Mouse (Mus musculus) intestine, embryonic 16.5 days (tissue): ENCODE results near the gene Ctbs. TPM values are rescaled to one million over a fixed set of nuclear protein-coding genes. Genes with fewer than 3 reads are reported as not detected.

Experiments
- ATAC-seq: fragments of 200-750 bp; cut with Nextera tagmentation; 2 replicates; pipeline ENCODE4 v1.8.0; 2017; ENCODE audit warnings: moderate TSS enrichment, moderate library complexity
- H3K27ac ChIP-seq: fragments of 300-500 bp; sonication (generic); 2 replicates; pipeline ENCODE4 v1.5.1; 2014; ENCODE audit warnings: mild to moderate bottlenecking, low read length
- H3K27me3 ChIP-seq: fragments of 300-500 bp; sonication (generic); replicated peaks from 2 replicates; pipeline ENCODE4 v1.6.1; 2014; ENCODE audit warnings: low read length, control low read depth, mixed read lengths; ENCODE audit not compliant: control insufficient read depth, insufficient read depth
- H3K36me3 ChIP-seq: fragments of 300-500 bp; sonication (generic); 2 replicates; pipeline ENCODE4 v1.6.1; 2014; ENCODE audit warnings: low read length, control low read depth; ENCODE audit not compliant: control insufficient read depth, insufficient read depth
- H3K4me1 ChIP-seq: fragments of 300-500 bp; sonication (generic); 2 replicates; pipeline ENCODE4 v1.6.1; 2014; ENCODE audit warnings: low read length, control low read depth, mixed read lengths; ENCODE audit not compliant: control insufficient read depth, insufficient read depth
- H3K4me2 ChIP-seq: fragments of 300-500 bp; sonication (generic); 2 replicates; pipeline ENCODE4 v1.6.1; 2014; ENCODE audit warnings: low read depth, low read length, control low read depth
- H3K4me3 ChIP-seq: fragments of 300-500 bp; sonication (generic); 2 replicates; pipeline ENCODE4 v1.5.1; 2014; ENCODE audit warnings: mild to moderate bottlenecking, low read length
- H3K9ac ChIP-seq: fragments of 300-500 bp; sonication (generic); 2 replicates; pipeline ENCODE4 v1.6.1; 2014; ENCODE audit warnings: low read depth, low read length
- H3K9me3 ChIP-seq: fragments of 300-500 bp; sonication (generic); 2 replicates; pipeline ENCODE4 v1.6.1; 2016; ENCODE audit warnings: low read length, control low read depth; ENCODE audit not compliant: control insufficient read depth
- WGBS: fragments of 180-500 bp; shearing (Covaris S2); extraction: QIAGEN DNeasy Blood & Tissue Kit; methylation state at CpG from one replicate; pipeline ENCODE4 v1.1.7; 2014; 5-methylcytosine and 5-hydroxymethylcytosine counted together
- polyA plus RNA-seq: library from polyadenylated mRNA; unstranded; fragments of >200 nt; fragmentation: Nextera tagmentation; extraction: Ambion mirVana; gene quantifications from 2 replicates; pipeline ENCODE4 v1.2.1, GENCODE M21; 2015

Gene Ctbs
- polyA plus RNA-seq, 1 experiment from 2014 or later = 11.6 TPM

GRCm38 (mm10) chr3:146450371-146450841 lies 811 bp downstream of the Ctbs start:
- ATAC-seq = peak; percentile 99
- peak overlapping the region; percentile 80 for H3K4me2 ChIP-seq
- H3K36me3 ChIP-seq = 0 out of 2 replicates have a peak, but pooled peaks cover under 1% of the 10 kb centered on the region
- H3K9ac ChIP-seq = peak overlapping the region; percentile 70
- peak overlapping the region; percentile 70 for H3K27ac ChIP-seq
- WGBS = 1% methylated on average over 29 of the region's 29 CpGs
- 0 out of 2 replicates have a peak, but pooled peaks cover 3% of the 10 kb centered on the region for H3K4me1 ChIP-seq
- peak overlapping the region; percentile 57 for H3K4me3 ChIP-seq
- no peaks in the 10 kb centered on the region for H3K27me3 ChIP-seq
- no peaks in the 10 kb centered on the region for H3K9me3 ChIP-seq

DNA sequence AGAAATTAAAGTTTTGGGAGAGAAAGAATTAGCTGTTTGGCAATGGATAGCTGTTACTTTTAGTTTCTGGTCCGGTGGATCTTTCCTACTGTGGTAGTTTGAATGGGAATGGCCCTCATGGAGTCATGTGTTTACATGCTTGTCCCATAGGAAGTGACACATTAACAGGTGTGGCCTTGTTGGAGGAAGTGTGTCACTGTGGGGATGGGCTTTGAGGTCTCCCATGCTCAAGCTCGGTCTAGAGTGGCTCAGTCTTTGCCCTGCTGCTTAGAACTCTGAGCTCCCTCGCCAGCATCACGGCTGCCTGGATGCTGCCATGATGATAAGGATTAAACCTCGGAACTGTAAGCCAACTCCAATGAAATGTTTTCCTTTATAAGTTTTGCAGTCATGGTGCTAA lies 1.8 kb downstream of the Ctbs start:
- H3K4me3 ChIP-seq = no peak overlapping the region
- WGBS = 95% methylated on average over 5 of the region's 5 CpGs
- no peak overlapping the region for H3K9ac ChIP-seq
- H3K36me3 ChIP-seq = 0 out of 2 replicates have a peak, but pooled peaks cover 1% of the 10 kb centered on the region
- 0 out of 2 replicates have a peak, but pooled peaks cover 3% of the 10 kb centered on the region for H3K4me1 ChIP-seq
- H3K27ac ChIP-seq = no peak overlapping the region
- H3K9me3 ChIP-seq = no peaks in the 10 kb centered on the region
- no peak overlapping the region for H3K4me2 ChIP-seq
- no peaks in the 10 kb centered on the region for H3K27me3 ChIP-seq
- no peak for ATAC-seq

- no peak overlapping the region for H3K27ac ChIP-seq
- no peak overlapping the region for H3K4me2 ChIP-seq
- 52% methylated on average over 2 of the region's 2 CpGs for WGBS
- H3K9ac ChIP-seq = no peak overlapping the region
- no peak for ATAC-seq
- no peaks in the 10 kb centered on the region for H3K4me1 ChIP-seq
- H3K4me3 ChIP-seq = no peak overlapping the region
- no peaks in the 10 kb centered on the region for H3K36me3 ChIP-seq
- H3K9me3 ChIP-seq = no peaks in the 10 kb centered on the region
- H3K27me3 ChIP-seq = no peaks in the 10 kb centered on the region
These were observed 13.3 kb downstream of the Ctbs start for GRCm38 (mm10) chr3:146462939-146463338.

GRCm38 (mm10) chr3:146469226-146469625 lies 19.6 kb downstream of the Ctbs start:
- ATAC-seq = no peak
- Histone ChIP-seq H3K27ac (no peak overlapping the region), H3K4me2 (no peak overlapping the region), H3K4me1 (no peaks in the 10 kb centered on the region), H3K9ac (no peak overlapping the region), H3K4me3 (no peak overlapping the region), H3K36me3 (no peaks in the 10 kb centered on the region), H3K9me3 (no peaks in the 10 kb centered on the region), H3K27me3 (no peaks in the 10 kb centered on the region)
- WGBS = 77% methylated on average over 2 of the region's 2 CpGs

DNA sequence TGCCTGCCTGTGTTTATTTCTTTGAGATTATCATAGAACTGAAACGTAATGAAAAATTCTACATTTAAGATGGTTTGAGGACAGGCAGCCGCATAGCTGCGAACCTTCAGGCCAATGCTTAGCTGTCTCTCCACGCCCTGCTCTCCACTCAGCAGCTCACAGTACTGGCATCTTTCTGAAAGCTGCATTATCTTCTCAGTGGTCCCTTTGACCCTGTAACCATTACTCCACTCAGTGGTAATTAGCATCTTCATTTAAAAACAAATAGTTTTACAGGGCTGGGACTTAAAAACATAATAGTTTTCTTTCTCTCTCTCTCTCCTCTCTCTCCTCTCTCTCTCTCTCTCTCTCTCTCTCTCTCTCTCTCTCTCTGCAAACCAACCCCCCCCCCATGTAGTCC lies 23.1 kb downstream of the Ctbs start:
- no peaks in the 10 kb centered on the region for H3K27me3 ChIP-seq
- H3K4me1 ChIP-seq = no peaks in the 10 kb centered on the region
- no peaks in the 10 kb centered on the region for H3K36me3 ChIP-seq
- no peak overlapping the region for H3K9ac ChIP-seq
- H3K9me3 ChIP-seq = no peaks in the 10 kb centered on the region
- no peak for ATAC-seq
- whole genome bisulfite sequencing = 60% methylated on average over 4 of the region's 4 CpGs
- no peak overlapping the region for H3K4me2 ChIP-seq
- no peak overlapping the region for H3K4me3 ChIP-seq
- H3K27ac ChIP-seq = no peak overlapping the region

GRCm38 (mm10) chr3:146473741-146474140 lies 24.1 kb downstream of the Ctbs start:
- no peak overlapping the region for H3K9ac ChIP-seq
- no peak overlapping the region for H3K27ac ChIP-seq
- H3K4me1 ChIP-seq = no peaks in the 10 kb centered on the region
- H3K4me3 ChIP-seq = no peak overlapping the region
- no peaks in the 10 kb centered on the region for H3K36me3 ChIP-seq
- no peaks in the 10 kb centered on the region for H3K27me3 ChIP-seq
- no peak for ATAC-seq
- no peak overlapping the region for H3K4me2 ChIP-seq
- no peaks in the 10 kb centered on the region for H3K9me3 ChIP-seq

GRCm38 (mm10) chr3:146474428-146474827 lies 24.8 kb downstream of the Ctbs start:
- ATAC-seq = no peak
- Histone ChIP-seq H3K9ac (no peak overlapping the region), H3K4me3 (no peak overlapping the region), H3K4me1 (no peaks in the 10 kb centered on the region), H3K27me3 (no peaks in the 10 kb centered on the region), H3K4me2 (no peak overlapping the region), H3K36me3 (no peaks in the 10 kb centered on the region), H3K9me3 (no peaks in the 10 kb centered on the region), H3K27ac (no peak overlapping the region)
- 92% methylated on average over 3 of the region's 3 CpGs for WGBS

DNA sequence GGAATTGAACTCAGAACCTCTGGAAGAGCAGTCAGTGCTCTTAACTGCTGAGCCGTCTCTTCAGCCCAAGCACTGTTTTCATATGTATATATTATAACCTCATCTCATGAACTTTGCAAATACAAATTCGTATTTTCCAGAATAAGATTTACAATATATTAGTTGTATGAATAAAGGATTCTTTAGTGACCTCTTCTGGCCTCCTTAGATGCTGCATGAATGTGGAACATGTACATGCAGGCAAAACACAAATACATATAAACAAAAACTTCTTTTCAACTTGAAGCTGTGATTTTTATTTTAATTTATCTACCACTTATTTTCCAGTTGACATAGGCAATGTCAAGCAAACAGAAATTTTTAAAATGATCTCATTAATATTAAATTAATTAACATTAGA lies 32.4 kb downstream of the Ctbs start:
- Histone ChIP-seq H3K27me3 (no peaks in the 10 kb centered on the region), H3K9me3 (no peaks in the 10 kb centered on the region), H3K27ac (no peak overlapping the region), H3K4me2 (no peak overlapping the region), H3K36me3 (no peaks in the 10 kb centered on the region), H3K4me3 (no peak overlapping the region), H3K4me1 (no peaks in the 10 kb centered on the region), H3K9ac (no peak overlapping the region)
- no peak for ATAC-seq
- 54% methylated on average over 2 of the region's 2 CpGs for WGBS

GRCm38 (mm10) chr3:146486464-146486863 lies 36.9 kb downstream of the Ctbs start:
- Histone ChIP-seq H3K9me3 (no peaks in the 10 kb centered on the region), H3K27me3 (no peaks in the 10 kb centered on the region), H3K4me2 (no peak overlapping the region), H3K36me3 (no peaks in the 10 kb centered on the region), H3K4me1 (no peaks in the 10 kb centered on the region), H3K27ac (no peak overlapping the region), H3K9ac (no peak overlapping the region), H3K4me3 (no peak overlapping the region)
- no peak for ATAC-seq
- WGBS = 82% methylated on average over 4 of the region's 4 CpGs

- WGBS = 88% methylated on average over 8 of the region's 8 CpGs
- H3K4me1 ChIP-seq = 0 out of 2 replicates have a peak, but pooled peaks cover 3% of the 10 kb centered on the region
- H3K4me2 ChIP-seq = no peak overlapping the region
- no peak overlapping the region for H3K4me3 ChIP-seq
- ATAC-seq = no peak
- no peaks in the 10 kb centered on the region for H3K27me3 ChIP-seq
- H3K27ac ChIP-seq = no peak overlapping the region
- H3K9ac ChIP-seq = no peak overlapping the region
- no peaks in the 10 kb centered on the region for H3K9me3 ChIP-seq
- no peaks in the 10 kb centered on the region for H3K36me3 ChIP-seq
These were observed 45.3 kb downstream of the Ctbs start for GRCm38 (mm10) chr3:146494941-146495340.
